In genomic region chr3:29184486-29185241, GRCm38 (mm10) we compare ENCODE assay signal across 31 mouse cellular contexts.
DNase-seq lines count a peak whose midpoint lies in the region; ATAC-seq lines count a peak whose summit lies in the region.
"Had no signal": no experiment of that assay in that cellular context is flagged by ENCODE, and none has a peak within 500 bp of the region (broad histone marks: within the 10 kb centered on the region; RNA-seq: fewer than 3 reads in every experiment).

No protein-coding gene starts in this region.

- no peaks in the 10 kb centered on the region for H3K9me3 ChIP-seq in limb, embryonic 12.5 days
- no peaks in the 10 kb centered on the region for H3K9me3 ChIP-seq in limb, embryonic 10.5 days (replicated peaks)
- H3K9me3 ChIP-seq in hindbrain, embryonic 13.5 days = no peaks in the 10 kb centered on the region
- H3K9me3 ChIP-seq in midbrain, embryonic 13.5 days = no peaks in the 10 kb centered on the region
- no peaks in the 10 kb centered on the region for H3K9me3 ChIP-seq in neural tube, embryonic 14.5 days (ENCODE audit: control insufficient read depth, low read length)
- H3K9me3 ChIP-seq: forebrain, embryonic 12.5 days; kidney, embryonic 15.5 days; liver, embryonic 15.5 days; stomach, embryonic 15.5 days had no signal

- H3K4me3 ChIP-seq in limb, embryonic 12.5 days (replicated peaks) = no peak overlapping the region
- H3K4me3 ChIP-seq in limb, embryonic 10.5 days = no peak overlapping the region
- H3K4me3 ChIP-seq in hindbrain, embryonic 13.5 days = peak overlapping the region; percentile 5; the same call in 1 of the 2 replicates
- no peak overlapping the region; the same call in 1 of the 2 replicates for H3K4me3 ChIP-seq in midbrain, embryonic 13.5 days (replicated peaks)
- no peak overlapping the region for H3K4me3 ChIP-seq in neural tube, embryonic 14.5 days (ENCODE audit: low read depth, low read length)
- H3K4me3 ChIP-seq: erythroblast, embryonic 14.5 days; forebrain, embryonic 12.5 days; kidney, embryonic 15.5 days; liver, embryonic 15.5 days; myocyte; stomach, embryonic 15.5 days had no signal

- 80% methylated on average over 7 of the region's 7 CpGs for WGBS in limb, embryonic 12.5 days
- 87% methylated on average over 7 of the region's 7 CpGs for WGBS in limb, embryonic 10.5 days
- whole genome bisulfite sequencing in hindbrain, embryonic 13.5 days = 38% methylated on average over 7 of the region's 7 CpGs
- 37% methylated on average over 7 of the region's 7 CpGs for WGBS in midbrain, embryonic 13.5 days
- WGBS in neural tube, embryonic 14.5 days = 32% methylated on average over 7 of the region's 7 CpGs

- 0 out of 2 replicates have a peak overlapping the region, but pooled peaks have one; percentile 23 for H3K27ac ChIP-seq in limb, embryonic 12.5 days
- H3K27ac ChIP-seq in limb, embryonic 10.5 days = no peak overlapping the region; the same call in 1 of the 2 replicates
- peak overlapping the region; percentile 75 for H3K27ac ChIP-seq in hindbrain, embryonic 13.5 days
- peak overlapping the region; percentile 57 for H3K27ac ChIP-seq in midbrain, embryonic 13.5 days
- peak overlapping the region; percentile 75; the same call in 1 of the 2 replicates for H3K27ac ChIP-seq in neural tube, embryonic 14.5 days (ENCODE audit: low read depth, low read length)
- H3K27ac ChIP-seq: forebrain, embryonic 12.5 days; kidney, embryonic 15.5 days; liver, embryonic 15.5 days; stomach, embryonic 15.5 days had no signal

- no peak for DNase-seq in limb, embryonic 10.5 days (ENCODE audit: low spot score)
- no peak for DNase-seq in cerebellum, postnatal 36 days
- no peak for DNase-seq in frontal cortex, adult 2 months (ENCODE audit: extremely low spot score in 1 of 2, low spot score in 1 of 2)
- no peak for DNase-seq in ovary, postnatal 36 days (ENCODE audit: low spot score)
- DNase-seq: adrenal gland, adult 2 months; adrenal gland, postnatal 36 days; cerebellum, adult 18-20 months; cerebellum, postnatal 10 days; gastrocnemius, postnatal 25 days; heart, adult 11 months; heart, postnatal 36 days; kidney, adult 18-20 months; kidney, postnatal 25 days; left cerebral cortex, postnatal 4 days; liver; lung, embryonic 14.5 days; lung, postnatal 14 days; right cerebral cortex, postnatal 25 days had no signal

- H3K4me2 ChIP-seq in limb, embryonic 12.5 days = no peak overlapping the region
- peak overlapping the region; percentile 29 for H3K4me2 ChIP-seq in hindbrain, embryonic 13.5 days
- H3K4me2 ChIP-seq in midbrain, embryonic 13.5 days (replicated peaks) = peak overlapping the region; percentile 25
- H3K4me2 ChIP-seq in neural tube, embryonic 14.5 days (ENCODE audit: low read depth, low read length) = peak overlapping the region; percentile 30; the same call in 1 of the 2 replicates
- H3K4me2 ChIP-seq: forebrain, embryonic 12.5 days; heart, embryonic 11.5 days; kidney, embryonic 15.5 days; liver, embryonic 15.5 days; lung, embryonic 14.5 days; stomach, embryonic 15.5 days had no signal

- H3K36me3 ChIP-seq in limb, embryonic 12.5 days = no peaks in the 10 kb centered on the region
- no peaks in the 10 kb centered on the region for H3K36me3 ChIP-seq in limb, embryonic 10.5 days
- H3K36me3 ChIP-seq in hindbrain, embryonic 13.5 days = no peaks in the 10 kb centered on the region
- no peaks in the 10 kb centered on the region for H3K36me3 ChIP-seq in midbrain, embryonic 13.5 days
- no peaks in the 10 kb centered on the region for H3K36me3 ChIP-seq in neural tube, embryonic 14.5 days (ENCODE audit: control insufficient read depth, insufficient read depth, low read length)
- H3K36me3 ChIP-seq: forebrain, embryonic 12.5 days; kidney, embryonic 15.5 days; liver, embryonic 15.5 days; stomach, embryonic 15.5 days had no signal

- H3K4me1 ChIP-seq in limb, embryonic 12.5 days (replicated peaks) = peaks cover 27% of the 10 kb centered on the region
- peaks cover 17% of the 10 kb centered on the region for H3K4me1 ChIP-seq in limb, embryonic 10.5 days
- peaks cover 30% of the 10 kb centered on the region for H3K4me1 ChIP-seq in hindbrain, embryonic 13.5 days (replicated peaks)
- peaks cover 31% of the 10 kb centered on the region for H3K4me1 ChIP-seq in midbrain, embryonic 13.5 days (replicated peaks)
- peaks cover 15% of the 10 kb centered on the region for H3K4me1 ChIP-seq in neural tube, embryonic 14.5 days (ENCODE audit: control insufficient read depth, insufficient read depth, low read length)
- H3K4me1 ChIP-seq: kidney, embryonic 15.5 days; liver, embryonic 15.5 days; stomach, embryonic 15.5 days had no signal

- H3K27me3 ChIP-seq in limb, embryonic 12.5 days = no peaks in the 10 kb centered on the region
- H3K27me3 ChIP-seq in limb, embryonic 10.5 days (ENCODE audit: low read depth, poor library complexity, severe bottlenecking) = no peaks in the 10 kb centered on the region
- no peaks in the 10 kb centered on the region for H3K27me3 ChIP-seq in hindbrain, embryonic 13.5 days
- no peaks in the 10 kb centered on the region for H3K27me3 ChIP-seq in midbrain, embryonic 13.5 days
- no peaks in the 10 kb centered on the region for H3K27me3 ChIP-seq in neural tube, embryonic 14.5 days (ENCODE audit: control insufficient read depth, insufficient read depth, low read length)
- H3K27me3 ChIP-seq: kidney, embryonic 15.5 days; liver, embryonic 15.5 days; stomach, embryonic 15.5 days had no signal

- no peak overlapping the region for H3K9ac ChIP-seq in limb, embryonic 12.5 days (replicated peaks)
- H3K9ac ChIP-seq in hindbrain, embryonic 13.5 days = no peak overlapping the region
- H3K9ac ChIP-seq in midbrain, embryonic 13.5 days (replicated peaks) = no peak overlapping the region
- H3K9ac ChIP-seq in neural tube, embryonic 14.5 days (replicated peaks; ENCODE audit: low read depth, low read length) = no peak overlapping the region
- H3K9ac ChIP-seq: forebrain, embryonic 12.5 days; kidney, embryonic 15.5 days; liver, embryonic 15.5 days; lung, embryonic 14.5 days; stomach, embryonic 15.5 days had no signal

- ATAC-seq in limb, embryonic 12.5 days (ENCODE audit: insufficient number of reproducible peaks, insufficient read depth, low FRiP score, low TSS enrichment, low read depth) = no peak
- peak; percentile 55 for ATAC-seq in hindbrain, embryonic 13.5 days (ENCODE audit: low FRiP score)
- peak; percentile 80 for ATAC-seq in midbrain, embryonic 13.5 days
- peak; percentile 45; the same call in 1 of the 2 replicates for ATAC-seq in neural tube, embryonic 14.5 days (ENCODE audit: low read depth)
- ATAC-seq: CD4-positive, CD25-positive, alpha-beta regulatory T cell, adult 4 months; inflammation-experienced regulatory T-cells, adult 6 months had no signal
